Mouse (Mus musculus) cerebellum, adult 11-12 months (tissue): ENCODE data around the gene Medag.

Experiments
- DNase-seq: peaks from one replicate; pipeline ENCODE4 v3.0.0; 2022

Medag gene

GRCm38 (mm10) chr5:149385228-149385961 lies 26.2 kb upstream of the Medag start:
- DNase-seq, result no peak

GRCm38 (mm10) chr5:149386294-149386850 lies 25.2 kb upstream of the Medag start:
- DNase-seq, result no peak

- no peak for DNase-seq
Measured at GRCm38 (mm10) chr5:149388947-149389346, 22.6 kb upstream of the Medag start.

GRCm38 (mm10) chr5:149389548-149390211 lies 21.9 kb upstream of the Medag start:
- DNase-seq, result no peak

GRCm38 (mm10) chr5:149391574-149392375 lies 19.8 kb upstream of the Medag start:
- no peak for DNase-seq

GRCm38 (mm10) chr5:149392420-149392988 lies 19.0 kb upstream of the Medag start:
- DNase-seq, result no peak

GRCm38 (mm10) chr5:149401446-149401975 lies 10.0 kb upstream of the Medag start:
- DNase-seq, result no peak

GRCm38 (mm10) chr5:149402029-149402428 lies 9.5 kb upstream of the Medag start:
- no peak for DNase-seq

- DNase-seq, result no peak
Measured at GRCm38 (mm10) chr5:149403386-149403785, 8.2 kb upstream of the Medag start.

GRCm38 (mm10) chr5:149404710-149405109 lies 6.8 kb upstream of the Medag start:
- DNase-seq, result no peak

GRCm38 (mm10) chr5:149406791-149407276 lies 4.7 kb upstream of the Medag start:
- DNase-seq, result no peak

GRCm38 (mm10) chr5:149409502-149409901 lies 2.0 kb upstream of the Medag start:
- DNase-seq, result no peak

GRCm38 (mm10) chr5:149412194-149412575 lies 636 bp downstream of the Medag start:
- DNase-seq, result no peak

- DNase-seq, result peak; percentile 21
Measured at GRCm38 (mm10) chr5:149412671-149413070, 1.1 kb downstream of the Medag start.

- no peak for DNase-seq
Measured at GRCm38 (mm10) chr5:149414369-149415167, 3.0 kb downstream of the Medag start.

GRCm38 (mm10) chr5:149417381-149417780 lies 5.8 kb downstream of the Medag start:
- no peak for DNase-seq

GRCm38 (mm10) chr5:149426525-149426924 lies 15.0 kb downstream of the Medag start:
- no peak for DNase-seq

- no peak for DNase-seq
Measured at GRCm38 (mm10) chr5:149427277-149428060, 15.9 kb downstream of the Medag start.

GRCm38 (mm10) chr5:149428347-149428746 lies 16.8 kb downstream of the Medag start:
- DNase-seq, result no peak

- DNase-seq, result peak; percentile 77
Measured at GRCm38 (mm10) chr5:149428810-149429255, 17.3 kb downstream of the Medag start.

- no peak for DNase-seq
Measured at GRCm38 (mm10) chr5:149429541-149429940, 18.0 kb downstream of the Medag start.
